Mouse (Mus musculus) hindbrain, embryonic 11.5 days (tissue): Measurements from ENCODE around the gene Aloxe3. TPM values are rescaled to one million over a fixed set of nuclear protein-coding genes. Genes with fewer than 3 reads are reported as not detected.

Source experiments
- ATAC-seq: fragments of 200-750 bp; cut with Nextera tagmentation; 2 replicates; pipeline ENCODE4 v1.8.0; 2017; ENCODE audit warnings: mild to moderate bottlenecking, moderate TSS enrichment, moderate library complexity; ENCODE audit not compliant: low FRiP score
- DNase-seq: peaks from one replicate; pipeline ENCODE4 v3.0.0-alpha.2; 2015; ENCODE audit warnings: low spot score
- H3K27ac ChIP-seq: fragments of 300-500 bp; sonication (generic); 2 replicates; pipeline ENCODE4 v1.5.1; 2014; ENCODE audit warnings: mild to moderate bottlenecking, low read depth, low read length
- H3K27me3 ChIP-seq: fragments of 300-500 bp; sonication (generic); 2 replicates; pipeline ENCODE4 v1.6.1; 2014; ENCODE audit warnings: mild to moderate bottlenecking, low read length, moderate library complexity, mixed read lengths; ENCODE audit not compliant: control insufficient read depth, insufficient read depth
- H3K36me3 ChIP-seq: fragments of 300-500 bp; sonication (generic); 2 replicates; pipeline ENCODE4 v1.6.1; 2014; ENCODE audit warnings: mild to moderate bottlenecking, low read length, moderate library complexity, mixed read lengths; ENCODE audit not compliant: control insufficient read depth, insufficient read depth
- H3K4me1 ChIP-seq: fragments of 300-500 bp; sonication (generic); replicated peaks from 2 replicates; pipeline ENCODE4 v1.6.1; 2014; ENCODE audit warnings: low read length, mixed read lengths; ENCODE audit not compliant: control insufficient read depth, insufficient read depth
- H3K4me2 ChIP-seq: fragments of 300-500 bp; sonication (generic); replicated peaks from 2 replicates; pipeline ENCODE4 v1.6.1; 2014; ENCODE audit warnings: mild to moderate bottlenecking, low read depth, low read length
- H3K4me3 ChIP-seq: fragments of 300-500 bp; sonication (generic); 2 replicates; pipeline ENCODE4 v1.5.1; 2014; ENCODE audit warnings: low read depth, low read length
- H3K9ac ChIP-seq: fragments of 300-500 bp; sonication (generic); 2 replicates; pipeline ENCODE4 v1.6.1; 2014; ENCODE audit warnings: low read depth, low read length
- H3K9me3 ChIP-seq: fragments of 300-500 bp; sonication (generic); 2 replicates; pipeline ENCODE4 v1.6.1; 2016; ENCODE audit warnings: low read length; ENCODE audit not compliant: control insufficient read depth
- WGBS: fragments of 180-500 bp; shearing (Covaris S2); extraction: QIAGEN DNeasy Blood & Tissue Kit; methylation state at CpG from one replicate; pipeline ENCODE4 v1.1.7; 2014; 5-methylcytosine and 5-hydroxymethylcytosine counted together
- polyA plus RNA-seq: library from polyadenylated mRNA; unstranded; fragments of >200 nt; fragmentation: Nextera tagmentation; extraction: Ambion mirVana; gene quantifications from 2 replicates; pipeline ENCODE4 v1.2.1, GENCODE M21; 2014

Aloxe3 gene
- polyA plus RNA-seq, 1 experiment from 2014 or later, result 0.40 TPM

DNA sequence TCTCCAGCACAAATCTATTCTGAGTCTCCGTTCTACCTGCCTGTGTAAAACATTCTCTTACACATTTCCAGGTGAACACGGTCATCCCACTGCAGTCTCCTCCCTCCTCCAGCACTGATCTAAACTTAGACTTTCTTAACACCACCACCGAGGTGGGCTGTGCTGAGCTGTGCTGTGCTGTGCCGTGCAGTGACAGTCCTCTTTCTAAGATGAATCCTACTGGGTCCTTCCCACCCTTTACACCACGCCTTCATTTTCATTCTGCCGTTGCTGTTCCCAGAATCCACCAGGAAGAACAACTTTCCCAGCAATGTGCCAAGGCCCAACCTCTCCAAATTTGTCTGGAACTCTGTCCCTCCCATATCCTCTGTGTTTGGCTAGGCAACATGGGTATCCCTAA lies 39.3 kb upstream of the Aloxe3 start:
- Histone ChIP-seq H3K9me3 (no peaks in the 10 kb centered on the region), H3K27ac (peak overlapping the region; percentile 9; the same call in 1 of the 2 replicates), H3K36me3 (no peaks in the 10 kb centered on the region), H3K27me3 (no peaks in the 10 kb centered on the region), H3K4me2 (no peak overlapping the region), H3K4me1 (peaks cover 13% of the 10 kb centered on the region), H3K9ac (no peak overlapping the region), H3K4me3 (no peak overlapping the region)
- WGBS, result 68% methylated on average over 6 of the region's 6 CpGs
- ATAC-seq, result no peak
- no peak for DNase-seq

DNA sequence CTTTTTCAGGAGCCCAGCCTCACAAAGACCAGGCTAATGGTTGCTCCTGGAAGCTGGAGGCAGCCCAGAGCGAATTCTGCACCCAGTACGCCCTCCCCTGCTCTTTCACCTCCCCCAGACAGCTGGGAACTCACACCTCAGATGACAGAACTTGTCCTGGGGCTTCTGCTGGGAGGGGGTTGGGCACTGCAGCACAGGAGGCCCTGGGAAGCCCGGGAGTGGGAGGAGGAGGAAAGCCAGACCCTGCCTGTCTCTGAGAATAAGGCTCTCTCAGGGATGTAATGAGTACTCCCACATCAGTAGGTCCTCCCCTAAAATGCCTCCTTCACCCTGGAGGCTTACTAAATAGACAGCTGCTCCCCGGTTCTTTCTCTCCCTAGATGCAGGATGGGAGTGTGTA lies 38.6 kb upstream of the Aloxe3 start:
- no peak overlapping the region for H3K4me3 ChIP-seq
- ATAC-seq (no peak), DNase-seq (no peak)
- H3K27ac ChIP-seq, result peak overlapping the region; percentile 52; the same call in 1 of the 2 replicates
- no peak overlapping the region for H3K4me2 ChIP-seq
- no peaks in the 10 kb centered on the region for H3K36me3 ChIP-seq
- H3K9me3 ChIP-seq, result no peaks in the 10 kb centered on the region
- 29% methylated on average over 4 of the region's 4 CpGs for WGBS
- H3K4me1 ChIP-seq, result peaks cover 13% of the 10 kb centered on the region
- no peak overlapping the region for H3K9ac ChIP-seq
- H3K27me3 ChIP-seq, result no peaks in the 10 kb centered on the region

DNA sequence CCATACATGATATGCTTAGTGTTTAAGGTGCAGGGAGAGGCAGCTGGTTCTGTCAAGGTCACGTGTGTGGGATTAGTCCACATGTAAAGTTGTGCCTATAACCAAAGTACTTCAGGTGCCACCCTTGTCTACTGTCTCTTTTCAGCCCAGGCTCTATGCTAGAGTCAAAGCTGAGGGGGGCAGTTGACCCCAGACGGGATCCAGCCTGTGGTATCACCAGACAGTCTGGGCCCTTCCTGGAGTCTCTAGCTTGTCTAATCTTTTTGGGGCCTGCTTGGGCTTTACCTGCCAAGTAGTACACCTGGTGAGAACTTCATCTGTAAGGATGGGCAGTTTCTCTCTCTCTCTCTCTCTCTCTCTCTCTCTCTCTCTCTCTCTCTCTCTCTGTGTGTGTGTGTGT lies 38.1 kb upstream of the Aloxe3 start:
- Histone ChIP-seq H3K9ac (peak overlapping the region; percentile 89; the same call in 1 of the 2 replicates), H3K4me3 (no peak overlapping the region), H3K36me3 (0 out of 2 replicates have a peak, but pooled peaks cover 1% of the 10 kb centered on the region), H3K27ac (peak overlapping the region; percentile 52), H3K9me3 (no peaks in the 10 kb centered on the region), H3K4me1 (peaks cover 13% of the 10 kb centered on the region), H3K4me2 (no peak overlapping the region; the same call in 1 of the 2 replicates), H3K27me3 (no peaks in the 10 kb centered on the region)
- WGBS, result 74% methylated on average over 2 of the region's 2 CpGs
- DNase-seq (no peak), ATAC-seq (no peak)

DNA sequence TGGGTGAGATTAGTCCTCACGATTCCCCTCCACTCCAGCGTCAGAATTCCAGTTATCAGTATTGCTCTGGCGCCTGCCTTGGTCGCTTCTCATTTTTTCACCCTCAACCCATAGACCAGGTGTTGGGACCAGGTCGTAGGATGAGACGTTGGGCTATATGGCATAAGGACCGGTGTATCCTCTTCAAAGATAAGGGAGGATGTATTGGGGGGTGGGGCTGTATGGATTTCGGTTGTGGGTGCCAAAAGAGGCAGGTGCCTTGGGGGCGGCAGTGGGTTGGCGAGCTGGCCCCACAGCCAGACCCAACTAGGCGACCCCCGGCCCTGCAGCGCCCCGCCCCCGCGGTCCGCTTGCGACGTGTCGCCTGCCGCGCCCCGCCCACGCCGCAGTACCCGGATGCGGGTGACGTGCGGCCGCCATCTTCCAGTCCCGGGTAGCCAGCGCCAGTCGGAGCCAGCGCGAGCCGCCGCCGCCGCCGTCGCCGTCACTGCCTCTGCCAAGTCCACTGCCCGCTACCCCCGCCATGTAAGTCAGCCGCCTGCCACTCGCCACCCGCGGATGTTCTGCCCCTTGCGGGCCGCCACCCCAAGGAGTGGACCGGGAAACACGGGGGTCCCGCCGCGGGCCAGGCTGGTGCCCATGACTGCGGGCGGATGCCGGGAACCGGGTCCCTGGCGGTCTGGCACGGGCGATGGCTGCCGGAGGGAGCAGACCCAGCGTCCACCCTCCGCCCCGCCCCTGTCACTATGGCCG lies 37.4 kb upstream of the Aloxe3 start, which contains the start of gene Vamp2:
TSS of gene Vamp2 (plus strand) at position 388 of the 753 bp plus-strand sequence.
- Histone ChIP-seq H3K27me3 (no peaks in the 10 kb centered on the region), H3K9ac (peak within 1 kb of the TSS; percentile 89), H3K4me2 (peak within 1 kb of the TSS; percentile 92), H3K4me1 (peaks cover 13% of the 10 kb centered on the region), H3K27ac (peak within 1 kb of the TSS; percentile 86), H3K9me3 (no peaks in the 10 kb centered on the region), H3K4me3 (peak within 1 kb of the TSS; percentile 81), H3K36me3 (0 out of 2 replicates have a peak, but pooled peaks cover 3% of the 10 kb centered on the region)
- ATAC-seq (peak; percentile 86), DNase-seq (peak; percentile 98)
- under 1% methylated on average over 60 of the region's 67 CpGs for WGBS

DNA sequence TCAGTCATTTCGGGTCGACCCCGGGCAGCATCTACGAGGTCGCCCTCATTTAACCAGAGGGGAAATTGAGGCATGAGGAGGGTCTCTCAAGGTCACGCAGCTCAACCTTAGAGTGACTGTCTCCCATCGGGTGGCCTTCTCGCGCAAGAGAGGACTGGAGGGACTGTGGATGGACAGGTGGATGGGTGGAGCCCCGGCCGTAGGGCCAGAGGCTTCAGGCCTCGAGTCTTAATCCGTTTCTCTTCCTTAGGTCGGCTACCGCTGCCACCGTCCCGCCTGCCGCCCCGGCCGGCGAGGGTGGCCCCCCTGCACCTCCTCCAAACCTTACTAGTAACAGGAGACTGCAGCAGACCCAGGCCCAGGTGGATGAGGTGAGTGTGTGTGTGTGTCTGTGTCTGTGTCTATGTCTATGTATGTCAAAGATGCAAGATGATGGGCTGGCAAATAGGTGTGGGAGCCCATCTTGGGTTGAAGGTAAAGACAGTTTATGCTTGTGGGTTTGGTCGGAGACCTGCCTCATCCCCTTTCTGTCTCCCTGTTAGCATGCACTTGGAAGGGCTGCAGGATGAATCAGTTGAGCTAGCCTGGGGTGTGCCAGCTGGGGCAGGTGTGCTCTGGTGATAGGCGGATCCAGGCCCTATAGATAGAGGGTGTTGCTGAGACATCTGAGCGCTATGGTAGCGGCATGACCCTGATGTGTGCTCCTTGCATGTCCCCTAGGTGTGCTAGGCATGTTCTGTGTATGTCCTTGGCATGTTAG lies 36.7 kb upstream of the Aloxe3 start:
- Histone ChIP-seq H3K9me3 (no peaks in the 10 kb centered on the region), H3K27ac (peak overlapping the region; percentile 86), H3K4me3 (peak overlapping the region; percentile 81), H3K4me2 (peak overlapping the region; percentile 92), H3K9ac (peak overlapping the region; percentile 89), H3K36me3 (0 out of 2 replicates have a peak, but pooled peaks cover 3% of the 10 kb centered on the region), H3K4me1 (peaks cover 13% of the 10 kb centered on the region), H3K27me3 (no peaks in the 10 kb centered on the region)
- ATAC-seq (peak; percentile 18; the same call in 1 of the 2 replicates), DNase-seq (no peak)
- WGBS, result 12% methylated on average over 25 of the region's 25 CpGs

DNA sequence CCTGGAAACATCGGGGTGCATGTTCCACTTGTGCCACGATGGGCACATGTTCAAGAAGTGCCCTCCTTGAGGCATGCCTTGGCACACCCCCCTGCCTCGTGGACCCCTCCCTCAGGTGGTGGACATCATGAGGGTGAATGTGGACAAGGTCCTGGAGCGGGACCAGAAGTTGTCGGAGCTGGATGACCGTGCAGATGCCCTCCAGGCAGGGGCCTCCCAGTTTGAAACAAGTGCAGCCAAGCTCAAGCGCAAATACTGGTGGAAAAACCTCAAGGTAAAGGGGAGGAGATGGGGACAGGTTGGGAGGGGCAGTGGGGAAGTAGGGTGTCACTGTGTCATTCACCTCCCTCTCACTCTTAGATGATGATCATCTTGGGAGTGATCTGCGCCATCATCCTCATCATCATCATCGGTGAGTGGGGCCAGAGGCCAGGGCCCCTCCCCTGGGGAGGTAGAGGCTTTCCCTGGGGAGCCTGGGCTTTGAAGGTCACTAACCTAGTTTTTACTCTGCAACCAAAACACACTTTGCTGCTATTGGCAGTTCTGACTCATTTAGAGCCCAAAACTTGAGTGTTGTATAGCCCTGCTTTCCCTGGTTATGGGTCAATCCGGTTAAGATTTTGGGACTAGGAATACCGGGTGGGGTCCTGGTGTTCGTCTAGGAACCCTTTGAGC lies 35.9 kb upstream of the Aloxe3 start:
- Histone ChIP-seq H3K4me2 (peak overlapping the region; percentile 92), H3K9me3 (no peaks in the 10 kb centered on the region), H3K36me3 (0 out of 2 replicates have a peak, but pooled peaks cover 3% of the 10 kb centered on the region), H3K4me3 (peak overlapping the region; percentile 81), H3K27me3 (no peaks in the 10 kb centered on the region), H3K9ac (peak overlapping the region; percentile 89; the same call in 1 of the 2 replicates), H3K27ac (no peak overlapping the region), H3K4me1 (peaks cover 13% of the 10 kb centered on the region)
- no peak for ATAC-seq
- 92% methylated on average over 12 of the region's 12 CpGs for WGBS
- no peak for DNase-seq

DNA sequence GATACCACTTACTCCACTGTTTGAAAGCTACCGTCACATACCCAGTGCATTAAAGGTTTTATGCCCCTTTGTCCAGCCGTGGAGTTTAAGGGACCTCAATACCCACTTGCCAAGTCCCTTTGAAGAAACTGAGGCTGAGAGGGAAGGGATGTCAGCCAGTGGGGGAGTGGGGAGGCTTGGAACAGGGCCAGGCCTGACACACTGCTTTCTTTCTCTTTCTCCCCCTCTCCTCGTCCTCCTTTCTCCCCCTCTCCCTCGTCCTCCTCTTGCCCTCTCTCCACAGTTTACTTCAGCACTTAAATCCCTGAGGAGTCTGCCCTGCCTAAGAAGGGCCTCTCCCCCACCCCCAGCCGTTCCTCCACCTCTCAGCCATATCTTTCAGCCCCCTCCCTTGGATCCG lies 35.3 kb upstream of the Aloxe3 start:
- H3K27ac ChIP-seq, result no peak overlapping the region
- no peak overlapping the region for H3K4me2 ChIP-seq
- 0 out of 2 replicates have a peak, but pooled peaks cover 3% of the 10 kb centered on the region for H3K36me3 ChIP-seq
- H3K9ac ChIP-seq, result 0 out of 2 replicates have a peak overlapping the region, but pooled peaks have one; percentile 7
- no peak overlapping the region for H3K4me3 ChIP-seq
- ATAC-seq (no peak), DNase-seq (no peak)
- H3K4me1 ChIP-seq, result peaks cover 13% of the 10 kb centered on the region
- no peaks in the 10 kb centered on the region for H3K9me3 ChIP-seq
- WGBS, result 80% methylated on average over 6 of the region's 6 CpGs
- no peaks in the 10 kb centered on the region for H3K27me3 ChIP-seq

DNA sequence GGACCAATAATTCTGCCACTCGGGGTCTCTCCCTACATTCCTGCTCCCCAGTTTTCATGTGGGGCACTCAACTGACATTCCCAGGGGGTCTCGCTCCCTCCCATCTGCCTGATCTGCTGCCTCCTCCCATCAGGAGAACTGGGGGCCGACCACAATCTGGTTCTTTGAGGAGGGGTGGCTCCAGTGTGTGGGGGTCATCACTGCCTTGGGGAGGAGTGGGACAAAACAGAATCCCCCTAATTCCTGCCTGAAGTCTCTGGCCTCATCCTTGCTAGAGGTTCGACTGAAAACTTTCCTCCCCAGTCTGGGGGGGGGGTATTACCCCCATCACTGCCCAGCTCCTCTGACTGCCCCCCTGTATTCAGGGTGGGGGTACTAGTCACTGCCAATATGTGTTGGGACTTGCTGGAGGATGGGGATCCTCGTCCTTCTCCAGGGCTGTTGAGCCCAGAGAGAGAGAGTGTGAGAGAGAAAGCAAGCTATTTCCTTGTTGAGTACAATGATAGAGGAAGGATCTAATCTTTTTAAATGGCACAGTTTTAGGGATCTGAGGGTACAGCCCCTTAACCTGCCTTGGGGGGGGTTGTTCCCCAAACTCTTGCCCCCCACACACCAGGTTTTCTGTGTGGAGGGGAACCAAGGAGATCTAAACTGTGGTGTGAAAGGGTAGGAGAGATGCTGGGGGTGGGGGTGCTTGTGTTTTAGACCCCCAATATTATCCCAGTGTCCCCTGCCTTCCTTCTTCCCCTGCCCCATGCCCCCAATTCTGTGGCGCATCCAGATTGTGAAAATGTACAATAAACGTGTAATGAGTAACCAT lies 33.9 kb upstream of the Aloxe3 start:
- H3K36me3 ChIP-seq, result 0 out of 2 replicates have a peak, but pooled peaks cover 3% of the 10 kb centered on the region
- no peak for DNase-seq
- no peak overlapping the region for H3K9ac ChIP-seq
- no peaks in the 10 kb centered on the region for H3K9me3 ChIP-seq
- no peak overlapping the region for H3K4me3 ChIP-seq
- H3K27me3 ChIP-seq, result no peaks in the 10 kb centered on the region
- peaks cover 17% of the 10 kb centered on the region for H3K4me1 ChIP-seq
- no peak overlapping the region for H3K27ac ChIP-seq
- no peak overlapping the region for H3K4me2 ChIP-seq
- no peak for ATAC-seq
- WGBS, result 69% methylated on average over 7 of the region's 7 CpGs
